Mouse (Mus musculus) MEL (cell line): ENCODE data around the gene Taar7a.

Source experiments
- CHD2 ChIP-seq: IDR thresholded peaks from 2 replicates; pipeline ENCODE4 v1.6.1; 2011; ENCODE audit warnings: low read length, improper control_type of control experiment
- CTCF ChIP-seq, 3 experiments: IDR thresholded peaks in 2 of 3; conservative IDR thresholded peaks in 1 of 3; 2 replicates each; pipeline ENCODE4 v1.5.1; 2011 to 2012; ENCODE audit warnings: low read length in 3 of 3, low read depth in 2 of 3, mild to moderate bottlenecking in 2 of 3, improper control_type of control experiment in 1 of 3, inconsistent platforms in 1 of 3, mixed read lengths in 1 of 3, moderate library complexity in 1 of 3; ENCODE audit not compliant: control insufficient read depth in 1 of 3, insufficient read depth in 1 of 3, poor library complexity in 1 of 3, severe bottlenecking in 1 of 3
- E2F4 ChIP-seq: IDR thresholded peaks from 2 replicates; pipeline ENCODE4 v1.6.1; 2011; ENCODE audit warnings: low read depth, low read length, improper control_type of control experiment, borderline replicate concordance
- EP300 ChIP-seq, 2 experiments: IDR thresholded peaks; 2 replicates each; pipeline ENCODE4 v1.6.1; 2011; ENCODE audit warnings: improper control_type of control experiment in 2 of 2, low read length in 2 of 2, low read depth in 1 of 2, mild to moderate bottlenecking in 1 of 2
- ETS1 ChIP-seq: IDR thresholded peaks from 2 replicates; pipeline ENCODE4 v1.6.1; 2012; ENCODE audit warnings: low read depth, mild to moderate bottlenecking, inconsistent platforms, low read length, improper control_type of control experiment, moderate library complexity
- GABPA ChIP-seq: IDR thresholded peaks from 2 replicates; pipeline ENCODE4 v1.6.1; 2012; ENCODE audit warnings: low read depth, mild to moderate bottlenecking, inconsistent platforms, low read length, improper control_type of control experiment, moderate library complexity
- JUND ChIP-seq: IDR thresholded peaks from 2 replicates; pipeline ENCODE4 v1.6.1; 2011; ENCODE audit warnings: low read depth, mild to moderate bottlenecking, improper control_type of control experiment, low read length
- KAT2A ChIP-seq: conservative IDR thresholded peaks from 2 replicates; pipeline ENCODE4 v1.6.1; 2012; ENCODE audit warnings: low read depth, low read length, improper control_type of control experiment, inconsistent platforms
- MAFK ChIP-seq: IDR thresholded peaks from 2 replicates; pipeline ENCODE4 v1.6.1; 2011; ENCODE audit warnings: low read depth, mild to moderate bottlenecking, low read length, improper control_type of control experiment, borderline replicate concordance
- NRF1 ChIP-seq: IDR thresholded peaks from 2 replicates; pipeline ENCODE4 v1.6.1; 2014; ENCODE audit warnings: low read depth, mild to moderate bottlenecking, inconsistent platforms, low read length, improper control_type of control experiment, moderate library complexity; ENCODE audit not compliant: poor library complexity, insufficient read depth, severe bottlenecking
- POLR2A ChIP-seq, 2 experiments: IDR thresholded peaks; 2 replicates each; pipeline ENCODE4 v1.6.1; 2011 to 2012; ENCODE audit warnings: low read length in 2 of 2, mild to moderate bottlenecking in 2 of 2, control low read depth in 1 of 2, improper control_type of control experiment in 1 of 2, low read depth in 1 of 2, moderate library complexity in 1 of 2; ENCODE audit not compliant: control insufficient read depth in 1 of 2, insufficient read depth in 1 of 2, poor library complexity in 1 of 2
- POLR2AphosphoS5 ChIP-seq: IDR thresholded peaks from 2 replicates; pipeline ENCODE4 v1.6.1; 2012; ENCODE audit warnings: low read depth, borderline replicate concordance, mild to moderate bottlenecking, inconsistent platforms, low read length, moderate library complexity, mixed read lengths
- SIN3A ChIP-seq: IDR thresholded peaks from 2 replicates; pipeline ENCODE4 v1.6.1; 2012; ENCODE audit warnings: low read length, improper control_type of control experiment, inconsistent platforms
- TAL1 ChIP-seq: IDR thresholded peaks from 2 replicates; pipeline ENCODE4 v1.6.1; 2012; ENCODE audit warnings: mild to moderate bottlenecking, inconsistent platforms, low read length, moderate library complexity, mixed read lengths

- no peak for TF ChIP-seq POLR2AphosphoS5
- TF ChIP-seq CTCF (IDR thresholded peaks at IDR 0.05 in 2 of 3, conservative IDR thresholded peaks at IDR 0.05 in 1 of 3; ENCODE audit: control insufficient read depth in 1 of 3, insufficient read depth in 1 of 3, low read depth in 2 of 3, low read length in 3 of 3, poor library complexity in 1 of 3, severe bottlenecking in 1 of 3), result no peak
- TF ChIP-seq GABPA, result no peak
- no peak for TF ChIP-seq POLR2A (IDR thresholded peaks at IDR 0.05; ENCODE audit: control insufficient read depth in 1 of 2, insufficient read depth in 1 of 2, low read depth in 1 of 2, low read length in 2 of 2, poor library complexity in 1 of 2)
- no peak for TF ChIP-seq JUND
- no peak for TF ChIP-seq SIN3A
- no peak for TF ChIP-seq CHD2
- TF ChIP-seq MAFK, result no peak
- no peak for TF ChIP-seq NRF1
- TF ChIP-seq TAL1, result no peak
- no peak for TF ChIP-seq E2F4
- no peak for TF ChIP-seq ETS1
- no peak for TF ChIP-seq EP300 (IDR thresholded peaks at IDR 0.05; ENCODE audit: low read depth in 1 of 2, low read length in 2 of 2)
- no peak for TF ChIP-seq KAT2A
Measured at GRCm38 (mm10) chr10:23948026-23948425, 45.3 kb downstream of the Taar7a start.
